Mouse (Mus musculus) spleen, adult 2 months (tissue): Measurements from ENCODE around the gene Minar1. TPM values are rescaled to one million over a fixed set of nuclear protein-coding genes. Genes with fewer than 3 reads are reported as not detected.

Source experiments
- DNase-seq, 2 experiments: peaks; one replicate each; pipeline versions ENCODE4 v3.0.0 to v3.0.0-alpha.2; 2012 to 2021; ENCODE audit warnings: low spot score in 2 of 2, low read depth in 1 of 2
- H3K27ac ChIP-seq: fragments of 200-500 bp; 2 replicates; pipeline ENCODE4 v1.5.1; 2012; ENCODE audit warnings: low read length, inconsistent platforms; ENCODE audit not compliant: insufficient read depth
- H3K27me3 ChIP-seq: fragments of 200-500 bp; 2 replicates; pipeline ENCODE4 v1.6.1; 2012; ENCODE audit warnings: mild to moderate bottlenecking, moderate library complexity, low read length, inconsistent platforms; ENCODE audit not compliant: control insufficient read depth, insufficient read depth
- H3K36me3 ChIP-seq: fragments of 200-500 bp; 2 replicates; pipeline ENCODE4 v1.6.1; 2012; ENCODE audit warnings: mild to moderate bottlenecking, low read length, inconsistent platforms; ENCODE audit not compliant: control insufficient read depth, insufficient read depth
- H3K4me1 ChIP-seq: fragments of 200-500 bp; 2 replicates; pipeline ENCODE4 v1.6.1; 2011; ENCODE audit warnings: inconsistent platforms; ENCODE audit not compliant: control insufficient read depth, insufficient read depth, insufficient read length
- H3K4me3 ChIP-seq: fragments of 200-500 bp; 2 replicates; pipeline ENCODE4 v1.5.1; 2011; ENCODE audit warnings: mild to moderate bottlenecking, inconsistent platforms; ENCODE audit not compliant: insufficient read depth, insufficient read length; ENCODE audit errors: extremely low read depth
- CTCF ChIP-seq: fragments of 200-500 bp; IDR thresholded peaks from 2 replicates; pipeline ENCODE4 v1.5.1; 2011; ENCODE audit warnings: mild to moderate bottlenecking, inconsistent platforms; ENCODE audit not compliant: insufficient read depth, insufficient read length, insufficient replicate concordance; ENCODE audit errors: extremely low read depth
- POLR2A ChIP-seq: fragments of 200-500 bp; IDR thresholded peaks from 2 replicates; pipeline ENCODE4 v1.6.1; 2011; ENCODE audit warnings: low read depth, low read length, inconsistent platforms
- WGBS: fragments of 180-500 bp; shearing (Covaris S2); methylation state at CpG from one replicate; pipeline ENCODE4 v1.1.7; 2018; 5-methylcytosine and 5-hydroxymethylcytosine counted together
- polyA plus RNA-seq: library from polyadenylated mRNA; depleted of rRNA; stranded (reverse); fragments of >200 nt; gene quantifications from 2 replicates; pipeline ENCODE4 v1.2.3, GENCODE M21; 2012; rRNA removed

The Minar1 gene
- 0.05 TPM in 1 of 2 replicates, not detected in the other for polyA plus RNA-seq

GRCm38 (mm10) chr9:89623006-89623760 lies at the start of gene Minar1:
Minar1 (minus strand) TSS chr9:89623125.
- no peak for TF ChIP-seq POLR2A
- Histone ChIP-seq H3K27me3 (peaks cover 9% of the 10 kb centered on the region), H3K27ac (no peak within 1 kb of the TSS), H3K4me3 (peak within 1 kb of the TSS; percentile 10; the same call in 1 of the 2 replicates), H3K36me3 (no peaks in the 10 kb centered on the region), H3K4me1 (0 out of 2 replicates have a peak, but pooled peaks cover 2% of the 10 kb centered on the region)
- 4% methylated on average over 27 of the region's 27 CpGs for WGBS
- no peak for DNase-seq

- Histone ChIP-seq H3K4me1 (no peaks in the 10 kb centered on the region), H3K27ac (no peak overlapping the region), H3K27me3 (no peaks in the 10 kb centered on the region), H3K36me3 (no peaks in the 10 kb centered on the region), H3K4me3 (no peak overlapping the region)
- TF ChIP-seq POLR2A (no peak), CTCF (no peak)
- WGBS: 40% methylated on average over 4 of the region's 4 CpGs
- no peak for DNase-seq
Measured at GRCm38 (mm10) chr9:89669878-89670277, 47.0 kb upstream of the Minar1 start.

- Histone ChIP-seq H3K27me3 (no peaks in the 10 kb centered on the region), H3K4me1 (no peaks in the 10 kb centered on the region), H3K27ac (no peak overlapping the region), H3K4me3 (no peak overlapping the region), H3K36me3 (no peaks in the 10 kb centered on the region)
- no peak for TF ChIP-seq CTCF
- no peak for TF ChIP-seq POLR2A
- DNase-seq: no peak
- WGBS: 28% methylated on average over 4 of the region's 4 CpGs
Measured at GRCm38 (mm10) chr9:89667306-89667942, 44.5 kb upstream of the Minar1 start.

- 69% methylated on average over 6 of the region's 6 CpGs for WGBS
- no peak for TF ChIP-seq CTCF
- TF ChIP-seq POLR2A: no peak
- Histone ChIP-seq H3K36me3 (no peaks in the 10 kb centered on the region), H3K27ac (no peak overlapping the region), H3K4me3 (no peak overlapping the region), H3K4me1 (no peaks in the 10 kb centered on the region), H3K27me3 (no peaks in the 10 kb centered on the region)
- DNase-seq: no peak
Measured at GRCm38 (mm10) chr9:89650913-89651312, 28.0 kb upstream of the Minar1 start.

GRCm38 (mm10) chr9:89637453-89637852 lies 14.5 kb upstream of the Minar1 start:
- no peak for DNase-seq
- no peak overlapping the region for H3K27ac ChIP-seq
- H3K36me3 ChIP-seq: no peaks in the 10 kb centered on the region
- no peak overlapping the region for H3K4me3 ChIP-seq
- no peaks in the 10 kb centered on the region for H3K4me1 ChIP-seq
- no peaks in the 10 kb centered on the region for H3K27me3 ChIP-seq
- no peak for TF ChIP-seq CTCF
- no peak for TF ChIP-seq POLR2A
- 4% methylated on average over 3 of the region's 3 CpGs for WGBS

- H3K36me3 ChIP-seq: no peaks in the 10 kb centered on the region
- H3K4me1 ChIP-seq: 0 out of 2 replicates have a peak, but pooled peaks cover 2% of the 10 kb centered on the region
- no peak for DNase-seq
- TF ChIP-seq CTCF (no peak), POLR2A (no peak)
- H3K27me3 ChIP-seq: peaks cover 9% of the 10 kb centered on the region
- H3K27ac ChIP-seq: no peak overlapping the region
- WGBS: 7% methylated on average over 42 of the region's 42 CpGs
- no peak overlapping the region for H3K4me3 ChIP-seq
Measured at GRCm38 (mm10) chr9:89622296-89623005, 474 bp downstream of the Minar1 start.

- no peak for TF ChIP-seq CTCF
- TF ChIP-seq POLR2A: no peak
- WGBS: 9% methylated on average over 11 of the region's 11 CpGs
- Histone ChIP-seq H3K4me1 (0 out of 2 replicates have a peak, but pooled peaks cover 2% of the 10 kb centered on the region), H3K27me3 (peaks cover 9% of the 10 kb centered on the region), H3K27ac (no peak overlapping the region), H3K4me3 (no peak overlapping the region), H3K36me3 (no peaks in the 10 kb centered on the region)
- no peak for DNase-seq
Measured at GRCm38 (mm10) chr9:89621750-89622149, 1.2 kb downstream of the Minar1 start.
